7 mouse cellular contexts compared by ENCODE assay signal in the genomic region with DNA sequence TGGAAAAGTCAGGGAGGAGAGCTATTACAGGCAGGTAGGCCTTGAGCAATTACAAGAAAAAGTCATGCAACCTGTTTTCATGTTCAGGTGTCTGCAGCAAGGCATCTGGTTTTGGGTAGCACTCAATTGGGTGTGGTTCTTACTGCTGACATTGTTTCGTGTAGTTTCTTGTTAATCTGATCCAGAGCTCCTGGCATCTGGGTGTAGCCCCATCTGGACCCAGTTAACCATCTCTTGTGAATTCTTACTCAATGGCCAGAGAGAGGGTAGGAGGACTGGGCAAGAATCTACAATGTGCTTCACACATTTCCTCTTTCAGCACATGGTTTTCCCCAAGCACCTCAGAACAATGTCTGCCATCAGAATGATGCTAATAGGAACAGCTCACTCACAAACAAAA.
A peak's percentile ranks its signal among the peaks of the same experiment; 100 is the strongest.
DNase-seq lines count a peak whose midpoint lies in the region; ATAC-seq and TF ChIP-seq lines count a peak whose summit lies in the region.
"Not testable (repeated sequence)": the region's sequence is repeated elsewhere in the genome, so short reads cannot be mapped to it uniquely, and the experiment has no call there.

No protein-coding gene starts in this region.

- not testable (repeated sequence) for H3K27me3 ChIP-seq in embryonic facial prominence, embryonic 10.5 days (replicated peaks; ENCODE audit: low read depth, poor library complexity, severe bottlenecking); embryonic facial prominence, embryonic 14.5 days (replicated peaks; ENCODE audit: control insufficient read depth, insufficient read depth, low read length); hindbrain, embryonic 10.5 days (ENCODE audit: insufficient read depth, poor library complexity, severe bottlenecking); limb, embryonic 11.5 days (ENCODE audit: control insufficient read depth, insufficient read depth, low read length); limb, embryonic 14.5 days (ENCODE audit: control insufficient read depth, insufficient read depth, low read length)

- H3K9me3 ChIP-seq in embryonic facial prominence, embryonic 10.5 days; embryonic facial prominence, embryonic 14.5 days (ENCODE audit: control insufficient read depth, low read length); hindbrain, embryonic 10.5 days; limb, embryonic 11.5 days (ENCODE audit: control insufficient read depth, low read length); limb, embryonic 14.5 days (ENCODE audit: control insufficient read depth, low read length): not testable (repeated sequence)

- WGBS in embryonic facial prominence, embryonic 10.5 days = 31% methylated on average over 1 of the region's 1 CpGs
- 22% methylated on average over 1 of the region's 1 CpGs for WGBS in embryonic facial prominence, embryonic 14.5 days
- WGBS in hindbrain, embryonic 10.5 days = 67% methylated on average over 1 of the region's 1 CpGs
- 3% methylated on average over 1 of the region's 1 CpGs for WGBS in limb, embryonic 11.5 days
- WGBS in limb, embryonic 14.5 days = 5% methylated on average over 1 of the region's 1 CpGs

- not testable (repeated sequence) for TF ChIP-seq POLR2A in limb, embryonic 14.5 days (IDR thresholded peaks at IDR 0.05; ENCODE audit: borderline replicate concordance, extremely low read depth, insufficient read depth, insufficient read length)

- H3K4me2 ChIP-seq in embryonic facial prominence, embryonic 14.5 days (ENCODE audit: low read depth, low read length); limb, embryonic 11.5 days (ENCODE audit: low read depth, severe bottlenecking); limb, embryonic 14.5 days (replicated peaks; ENCODE audit: low read depth, low read length, severe bottlenecking): not testable (repeated sequence)

- DNase-seq in NIH3T3 (ENCODE audit: low read depth) = peak; percentile 79
- peak; percentile 28 for DNase-seq in embryo, embryonic 10.5 days (ENCODE audit: low spot score)
- DNase-seq in embryonic facial prominence, embryonic 10.5 days (ENCODE audit: low spot score) = peak; percentile 42
- DNase-seq in embryonic facial prominence, embryonic 14.5 days (ENCODE audit: low spot score) = peak; percentile 14
- DNase-seq in hindbrain, embryonic 10.5 days (ENCODE audit: low spot score) = peak; percentile 4
- peak; percentile 52 for DNase-seq in limb, embryonic 11.5 days (ENCODE audit: low spot score)
- DNase-seq in limb, embryonic 14.5 days (ENCODE audit: low spot score) = peak; percentile 49

- not testable (repeated sequence) for H3K4me3 ChIP-seq in embryonic facial prominence, embryonic 10.5 days; embryonic facial prominence, embryonic 14.5 days (ENCODE audit: low read depth, low read length); hindbrain, embryonic 10.5 days; limb, embryonic 11.5 days (ENCODE audit: low read depth, low read length); limb, embryonic 14.5 days (replicated peaks; ENCODE audit: low read length)

- H3K36me3 ChIP-seq in embryonic facial prominence, embryonic 10.5 days (replicated peaks); embryonic facial prominence, embryonic 14.5 days (ENCODE audit: control insufficient read depth, insufficient read depth, low read length); hindbrain, embryonic 10.5 days; limb, embryonic 11.5 days (ENCODE audit: control insufficient read depth, insufficient read depth, low read length); limb, embryonic 14.5 days (ENCODE audit: control insufficient read depth, insufficient read depth, low read length): not testable (repeated sequence)

- not testable (repeated sequence) for H3K4me1 ChIP-seq in embryonic facial prominence, embryonic 10.5 days; embryonic facial prominence, embryonic 14.5 days (ENCODE audit: control insufficient read depth, insufficient read depth, low read length); hindbrain, embryonic 10.5 days (replicated peaks); limb, embryonic 11.5 days (ENCODE audit: control insufficient read depth, insufficient read depth, low read length); limb, embryonic 14.5 days (ENCODE audit: control insufficient read depth, insufficient read depth, low read length)

- not testable (repeated sequence) for ATAC-seq in embryonic facial prominence, embryonic 14.5 days (ENCODE audit: low read depth)
- peak; percentile 52; the same call in 1 of the 2 replicates for ATAC-seq in limb, embryonic 11.5 days (ENCODE audit: insufficient number of reproducible peaks, low FRiP score, low TSS enrichment, low read depth)
- ATAC-seq in limb, embryonic 14.5 days (ENCODE audit: low FRiP score, low read depth) = 0 out of 2 replicates have a peak, but pooled peaks have one; percentile 50

- not testable (repeated sequence) for H3K27ac ChIP-seq in embryonic facial prominence, embryonic 10.5 days (replicated peaks); embryonic facial prominence, embryonic 14.5 days (replicated peaks; ENCODE audit: low read depth, low read length); hindbrain, embryonic 10.5 days; limb, embryonic 11.5 days (replicated peaks; ENCODE audit: low read depth, low read length); limb, embryonic 14.5 days (replicated peaks; ENCODE audit: low read depth, low read length)

- H3K9ac ChIP-seq in embryonic facial prominence, embryonic 14.5 days (ENCODE audit: low read depth, low read length); limb, embryonic 11.5 days (ENCODE audit: low read length); limb, embryonic 14.5 days (ENCODE audit: low read depth, low read length, severe bottlenecking): not testable (repeated sequence)

Comparison
In these comparisons a context has a peak if more than half of its experiments do, and no peak if none do; other contexts are left out.
1. DNase-seq: peak in every context shown above with its lines; median percentile 79 in NIH3T3; 52 in limb, embryonic 11.5 days; 49 in limb, embryonic 14.5 days; 42 in embryonic facial prominence, embryonic 10.5 days; 28 in embryo, embryonic 10.5 days; 14 in embryonic facial prominence, embryonic 14.5 days; 4 in hindbrain, embryonic 10.5 days.